Comparison of ENCODE assay signal across 8 mouse cellular contexts in the genomic region with DNA sequence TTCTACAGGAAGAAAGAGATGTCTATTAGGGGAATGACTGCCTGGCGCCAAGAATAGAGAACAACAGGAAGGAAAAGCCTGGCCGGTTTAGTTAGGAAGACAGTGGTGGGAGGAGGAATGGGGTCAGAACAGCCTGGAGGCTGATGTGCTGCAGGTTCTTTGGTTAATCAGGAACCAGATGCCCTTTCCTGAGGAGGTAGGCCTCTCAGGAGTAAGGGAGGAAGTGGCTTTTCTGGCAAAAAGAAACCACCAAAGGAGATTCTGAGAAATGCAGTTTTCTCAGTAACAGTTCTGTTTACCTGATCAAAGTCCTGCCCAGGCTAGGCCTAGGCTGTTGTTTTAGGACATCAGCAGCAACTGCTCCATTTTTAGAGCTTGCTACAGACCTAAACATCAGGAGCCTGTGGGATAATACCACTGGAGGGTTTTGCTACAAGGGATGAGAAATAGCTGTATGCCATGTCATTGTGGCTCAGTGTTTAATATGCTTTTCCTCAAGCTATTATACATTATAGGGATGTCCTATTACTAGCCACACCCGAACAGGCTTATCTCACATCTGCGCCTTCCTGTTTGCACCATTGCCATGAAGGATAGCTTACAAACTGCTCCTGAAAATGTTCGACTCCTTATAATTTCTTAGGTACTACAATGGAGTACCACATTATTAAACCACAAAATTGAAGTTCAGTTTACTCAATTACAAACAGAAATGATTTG. TPM values are rescaled to one million over a fixed set of nuclear protein-coding genes. Genes with fewer than 3 reads are reported as not detected.
DNase-seq lines count a peak whose midpoint lies in the region; ATAC-seq lines count a peak whose summit lies in the region.
"Had no signal": no experiment of that assay in that cellular context is flagged by ENCODE, and none has a peak within 500 bp of the region (broad histone marks: within the 10 kb centered on the region; RNA-seq: fewer than 3 reads in every experiment).

No protein-coding gene starts in this region.

- peak; percentile 20 for DNase-seq in thymus, postnatal 14 days
- no peak for DNase-seq in thymus, postnatal 10 days (ENCODE audit: low spot score in 2 of 2)
- DNase-seq in liver, result peak; percentile 33
- peak; percentile 84 for DNase-seq in yolk sac, embryonic 10.5 days (ENCODE audit: low spot score)
- no peak for DNase-seq in left cerebral cortex, adult 11 months (ENCODE audit: low spot score)
- no peak for DNase-seq in urinary bladder, postnatal 36 days (ENCODE audit: low spot score in 2 of 2)
- DNase-seq: forebrain, postnatal 0 days had no signal

- ATAC-seq in hematopoietic stem cell, adult 5-6 weeks (replicated peaks in 1 of 2; ENCODE audit: insufficient read depth in 1 of 2, low FRiP score in 2 of 2, low TSS enrichment in 1 of 2, low read depth in 1 of 2, poor library complexity in 2 of 2, severe bottlenecking in 2 of 2), result peak; percentile 66 to 79
- ATAC-seq: forebrain, postnatal 0 days had no signal

RNA-seq across cellular contexts. Expression of gene Hist1h4d, which starts 11.8 kb away (rescaled TPM):
- 639 and 801 TPM in 2 replicates for total RNA-seq in hematopoietic stem cell, adult 5-6 weeks (2017)

RNA-seq across cellular contexts. Expression of gene Hist1h3d, which starts 17.6 kb away (rescaled TPM):
- 76.7 and 84.0 TPM in 2 replicates for total RNA-seq in hematopoietic stem cell, adult 5-6 weeks (2017)

RNA-seq across cellular contexts. Expression of gene Hist1h2ad, which starts 19.0 kb away (rescaled TPM):
- total RNA-seq in hematopoietic stem cell, adult 5-6 weeks (2017), result 346 and 539 TPM in 2 replicates

RNA-seq across cellular contexts. Expression of gene Hist1h2bf, which starts 19.2 kb away (rescaled TPM):
- 223 and 278 TPM in 2 replicates for total RNA-seq in hematopoietic stem cell, adult 5-6 weeks (2017)

RNA-seq across cellular contexts. Expression of gene Hist1h2bg, which starts 22.0 kb away (rescaled TPM):
- total RNA-seq in hematopoietic stem cell, adult 5-6 weeks (2017), result 765 and 915 TPM in 2 replicates

Comparison
In these comparisons a context has a peak if more than half of its experiments do, and no peak if none do; other contexts are left out.
1. DNase-seq: peak in thymus, postnatal 14 days (single experiment), liver (single experiment) and yolk sac, embryonic 10.5 days (single experiment); none in thymus, postnatal 10 days (0 of 2), left cerebral cortex, adult 11 months (single experiment) and urinary bladder, postnatal 36 days (0 of 2).